Comparison of ENCODE assay signal across 8 mouse cellular contexts in the genomic region with DNA sequence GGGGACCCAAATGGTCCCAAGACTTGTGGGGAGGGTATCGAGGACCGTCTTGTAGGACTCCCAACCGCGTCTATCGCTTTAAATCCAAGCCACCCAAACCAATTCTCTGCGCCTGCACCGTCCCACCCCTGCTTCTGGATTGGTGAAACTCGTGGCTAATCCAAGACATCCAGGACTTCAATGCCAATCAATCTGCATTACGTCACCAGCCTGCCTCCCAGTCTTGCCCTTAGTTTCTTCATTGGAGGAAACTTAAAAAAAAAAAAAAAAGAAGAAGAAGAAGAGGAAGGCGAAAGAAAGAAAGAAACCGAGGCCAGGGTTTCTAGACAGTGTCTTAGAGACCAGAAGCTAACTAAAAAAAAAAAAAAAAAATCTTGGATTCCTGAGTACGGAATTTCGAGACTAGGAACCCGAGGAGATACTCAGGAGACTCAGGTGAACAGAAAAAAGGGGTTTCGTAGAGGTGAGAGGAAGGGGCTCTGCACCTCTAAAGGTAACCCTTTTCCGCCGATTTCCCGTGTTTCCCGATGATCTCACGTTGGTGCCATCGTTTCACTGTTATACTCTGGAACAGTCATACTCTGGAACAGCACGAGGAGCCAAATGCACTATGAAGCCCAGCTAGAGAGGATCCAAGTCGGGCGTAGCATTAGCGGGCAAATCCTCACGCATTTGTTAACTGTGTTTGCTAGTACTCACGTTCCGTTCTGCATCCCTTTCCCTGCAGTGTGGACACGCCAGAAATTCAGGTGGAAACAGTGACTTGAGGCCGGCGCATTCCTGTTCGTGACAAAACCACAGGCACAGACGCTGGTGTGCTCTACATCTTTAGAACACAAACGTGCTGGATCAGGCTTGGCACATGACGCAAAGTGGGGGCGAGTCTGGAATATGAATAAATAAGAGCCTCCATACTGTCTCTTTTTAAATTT. TPM values are rescaled to one million over a fixed set of nuclear protein-coding genes. Genes with fewer than 3 reads are reported as not detected.
DNase-seq lines count a peak whose midpoint lies in the region; ATAC-seq lines count a peak whose summit lies in the region.

Tspan31 (minus strand) TSS at position 75 of the 932 bp plus-strand sequence.

- H3K36me3 ChIP-seq in megakaryocyte, embryonic 14.5 days (replicated peaks; ENCODE audit: low read length): peaks cover 34% of the 10 kb centered on the region

- H3K9me3 ChIP-seq in megakaryocyte, embryonic 14.5 days: no peaks in the 10 kb centered on the region

- H3K4me1 ChIP-seq in megakaryocyte, embryonic 14.5 days: peaks cover 55% of the 10 kb centered on the region

- peak; percentile 79 for ATAC-seq in inflammation-experienced regulatory T-cells, adult 6 months

- peak within 1 kb of the TSS; percentile 89 for H3K4me3 ChIP-seq in megakaryocyte, embryonic 14.5 days (replicated peaks)

- peak; percentile 94 for DNase-seq in adrenal gland, adult 8-10 months
- DNase-seq in embryo, embryonic 11 days: peak; percentile 96
- DNase-seq in gastrocnemius, postnatal 25 days: peak; percentile 91
- DNase-seq in left cerebral cortex, adult 9 months (ENCODE audit: low spot score in 2 of 2): peak; percentile 91 to 96
- peak; percentile 96 to 98 for DNase-seq in right cerebral cortex, postnatal 10 days (ENCODE audit: low spot score in 2 of 2)
- peak; percentile 96 for DNase-seq in yolk sac, embryonic 10.5 days (ENCODE audit: low spot score)

- no peaks in the 10 kb centered on the region for H3K27me3 ChIP-seq in megakaryocyte, embryonic 14.5 days (replicated peaks)

RNA-seq across cellular contexts. Expression of gene Tspan31, which starts in this region (rescaled TPM):
- total RNA-seq in adrenal gland, adult 8-10 months (2022): 100 to 1,000 TPM; 120 to 138 (median 128) TPM
- total RNA-seq in gastrocnemius, postnatal 25 days (2021): 10 to 100 TPM; 24.1 to 28.8 TPM
- 100 to 1,000 TPM in 2 of 3 experiments, 10 to 100 TPM in 1; 97.8 to 134 (median 127) TPM for polyA plus RNA-seq in inflammation-experienced regulatory T-cells, adult 6 months (2017; shearing (Covaris generic))
- 4.8 and 51.5 TPM in 2 replicates for polyA plus RNA-seq in megakaryocyte, embryonic 14.5 days (2012; ENCODE audit: insufficient read depth, low replicate concordance)

Comparison
In these comparisons a context has a peak if more than half of its experiments do, and no peak if none do; other contexts are left out.
1. Peak in every context shown above with its lines: DNase-seq, ATAC-seq and H3K4me3 ChIP-seq.
2. RNA of gene Tspan31 (total RNA-seq): 120 to 138 TPM in adrenal gland, adult 8-10 months; 24.1 to 28.8 TPM in gastrocnemius, postnatal 25 days; every median in the first group is over 4 times any median in the second.